Mouse (Mus musculus): ENCODE results near the gene Slc6a11. TPM values are rescaled to one million over a fixed set of nuclear protein-coding genes. Genes with fewer than 3 reads are reported as not detected.

Gene Slc6a11
- polyA plus RNA-seq, 1 experiment from 2014 or later: not detected

DNA sequence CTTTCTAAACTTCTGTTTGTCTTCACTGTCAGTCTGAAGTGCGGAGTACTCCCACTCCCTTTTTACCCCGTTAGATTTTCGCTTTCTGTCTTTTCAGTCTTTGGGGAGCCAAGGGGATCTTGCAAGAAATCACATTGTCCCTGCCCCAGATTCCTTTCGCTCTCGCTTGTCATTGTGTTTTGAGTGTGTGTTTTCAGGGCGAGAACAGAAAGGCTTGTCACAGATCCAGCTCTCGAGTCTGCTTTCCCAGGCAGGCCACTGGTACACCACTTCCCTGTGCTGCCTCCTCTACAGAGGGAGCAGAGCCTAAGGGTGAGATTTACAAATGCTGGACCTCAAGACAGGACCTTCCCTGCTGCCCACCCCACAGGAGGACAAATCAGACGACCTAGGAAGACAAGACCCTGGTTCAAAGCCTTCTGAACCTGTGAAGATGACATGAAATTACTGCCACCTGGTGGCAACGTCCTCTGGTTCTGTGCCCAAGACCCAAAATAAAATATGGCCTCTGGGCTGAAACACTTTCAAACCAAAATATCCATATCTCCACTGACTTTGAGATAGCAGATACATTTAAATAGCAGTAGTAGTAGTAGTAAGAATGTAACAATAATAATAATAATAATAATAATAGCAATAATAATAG is 68.3 kb downstream of the Slc6a11 start:
- Histone ChIP-seq H3K4me3 (ENCODE audit: low read depth, low read length) (no peak overlapping the region), H3K4me1 (replicated peaks; ENCODE audit: control insufficient read depth, insufficient read depth, low read length) (no peaks in the 10 kb centered on the region), H3K4me2 (no peak overlapping the region), H3K27ac (ENCODE audit: low read depth, low read length) (no peak overlapping the region), H3K27me3 (replicated peaks; ENCODE audit: control insufficient read depth, insufficient read depth, low read length) (no peaks in the 10 kb centered on the region; the same call in 1 of the 2 replicates), H3K9ac (ENCODE audit: low read depth, low read length) (no peak overlapping the region), H3K9me3 (ENCODE audit: control insufficient read depth, low read length) (no peaks in the 10 kb centered on the region), H3K36me3 (ENCODE audit: control insufficient read depth, insufficient read depth, low read length) (no peaks in the 10 kb centered on the region)
- no peak for DNase-seq (ENCODE audit: low spot score)
- 58% methylated on average over 9 of the region's 9 CpGs for WGBS
- ATAC-seq (replicated peaks; ENCODE audit: low FRiP score): no peak

DNA sequence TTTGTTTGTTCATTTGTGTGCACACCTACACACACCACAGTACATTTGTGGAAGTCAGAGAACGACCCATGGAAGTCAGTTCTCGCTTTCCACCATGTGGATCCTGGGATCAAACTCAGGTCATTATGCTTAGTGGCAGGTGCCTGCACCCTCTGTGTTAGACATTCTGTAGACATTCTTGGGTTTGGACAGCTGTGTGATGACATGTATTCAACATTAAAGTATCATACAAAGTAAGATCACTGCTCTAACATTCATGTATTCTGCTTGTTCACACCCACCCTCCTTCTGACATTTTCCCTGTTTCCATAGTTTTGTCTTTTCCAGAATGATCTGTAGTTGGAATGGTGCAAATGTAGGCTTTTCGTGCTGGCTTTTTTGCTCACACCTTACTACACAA is 73.5 kb downstream of the Slc6a11 start:
- H3K36me3 ChIP-seq (ENCODE audit: control insufficient read depth, insufficient read depth, low read length): no peaks in the 10 kb centered on the region
- no peak overlapping the region for H3K4me2 ChIP-seq
- WGBS: 74% methylated on average over 3 of the region's 3 CpGs
- no peaks in the 10 kb centered on the region for H3K4me1 ChIP-seq (replicated peaks; ENCODE audit: control insufficient read depth, insufficient read depth, low read length)
- DNase-seq (ENCODE audit: low spot score) (no peak), ATAC-seq (replicated peaks; ENCODE audit: low FRiP score) (no peak)
- no peaks in the 10 kb centered on the region for H3K9me3 ChIP-seq (ENCODE audit: control insufficient read depth, low read length)
- H3K9ac ChIP-seq (ENCODE audit: low read depth, low read length): no peak overlapping the region
- H3K4me3 ChIP-seq (ENCODE audit: low read depth, low read length): no peak overlapping the region
- H3K27me3 ChIP-seq (replicated peaks; ENCODE audit: control insufficient read depth, insufficient read depth, low read length): no peaks in the 10 kb centered on the region
- H3K27ac ChIP-seq (ENCODE audit: low read depth, low read length): no peak overlapping the region

DNA sequence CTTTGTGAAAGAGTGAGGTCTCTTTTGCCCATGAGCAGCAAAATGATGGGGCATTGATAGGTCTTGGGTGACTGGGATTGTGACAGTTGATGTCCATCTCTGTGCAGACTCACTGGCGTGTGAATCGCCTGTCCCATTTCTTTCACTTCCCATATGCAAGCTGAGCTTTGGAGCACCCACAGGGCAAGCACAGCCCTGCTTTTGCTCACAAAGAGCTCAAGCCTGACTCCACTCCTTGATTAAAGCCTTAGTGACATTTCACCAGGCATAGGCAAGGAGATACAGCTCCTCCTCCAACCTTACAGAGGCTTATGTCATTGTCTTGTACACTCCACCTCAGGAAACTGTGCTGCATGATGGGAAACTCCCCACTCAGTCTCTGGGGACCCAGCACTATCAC is 77.3 kb downstream of the Slc6a11 start:
- Histone ChIP-seq H3K4me3 (ENCODE audit: low read depth, low read length) (no peak overlapping the region), H3K9me3 (ENCODE audit: control insufficient read depth, low read length) (no peaks in the 10 kb centered on the region)
- WGBS: 85% methylated on average over 2 of the region's 2 CpGs

DNA sequence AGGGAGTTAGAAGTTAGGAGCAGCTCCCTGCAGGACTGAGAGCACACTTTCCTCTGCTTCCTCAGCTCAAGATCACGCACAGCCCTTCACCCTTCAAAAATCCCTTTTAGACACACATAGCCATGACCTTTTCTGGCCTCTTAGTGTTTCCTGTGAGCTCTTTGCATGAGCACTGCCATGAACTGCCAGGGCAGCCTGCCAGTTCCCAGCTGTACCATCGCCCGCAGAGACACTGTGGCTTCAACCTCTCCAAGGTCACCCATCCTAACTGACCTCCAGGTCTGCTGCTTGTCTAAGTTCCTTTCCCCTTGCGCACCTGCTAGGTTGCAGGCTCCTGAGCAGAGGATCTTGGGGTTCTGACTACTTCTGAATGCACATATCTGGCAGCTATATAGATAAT is 83.4 kb downstream of the Slc6a11 start:
- no peak overlapping the region for H3K4me2 ChIP-seq
- H3K27me3 ChIP-seq (replicated peaks; ENCODE audit: control insufficient read depth, insufficient read depth, low read length): no peaks in the 10 kb centered on the region; the same call in 1 of the 2 replicates
- H3K4me3 ChIP-seq (ENCODE audit: low read depth, low read length): no peak overlapping the region
- H3K27ac ChIP-seq (ENCODE audit: low read depth, low read length): no peak overlapping the region
- no peaks in the 10 kb centered on the region for H3K4me1 ChIP-seq (replicated peaks; ENCODE audit: control insufficient read depth, insufficient read depth, low read length)
- no peak overlapping the region for H3K9ac ChIP-seq (ENCODE audit: low read depth, low read length)
- DNase-seq (ENCODE audit: low spot score): no peak
- WGBS: 77% methylated on average over 4 of the region's 4 CpGs
- no peak for ATAC-seq (replicated peaks; ENCODE audit: low FRiP score)
- no peaks in the 10 kb centered on the region for H3K36me3 ChIP-seq (ENCODE audit: control insufficient read depth, insufficient read depth, low read length)
- H3K9me3 ChIP-seq (ENCODE audit: control insufficient read depth, low read length): no peaks in the 10 kb centered on the region

More for the DNA sequence above, 77.3 kb downstream of the Slc6a11 start:
- H3K4me2 ChIP-seq: no peak overlapping the region
- H3K36me3 ChIP-seq (ENCODE audit: control insufficient read depth, insufficient read depth, low read length): no peaks in the 10 kb centered on the region
- DNase-seq (ENCODE audit: low spot score) (no peak), ATAC-seq (replicated peaks; ENCODE audit: low FRiP score) (no peak)
- H3K9ac ChIP-seq (ENCODE audit: low read depth, low read length): no peak overlapping the region
- no peaks in the 10 kb centered on the region for H3K27me3 ChIP-seq (replicated peaks; ENCODE audit: control insufficient read depth, insufficient read depth, low read length)
- no peak overlapping the region for H3K27ac ChIP-seq (ENCODE audit: low read depth, low read length)
- H3K4me1 ChIP-seq (replicated peaks; ENCODE audit: control insufficient read depth, insufficient read depth, low read length): no peaks in the 10 kb centered on the region

DNA sequence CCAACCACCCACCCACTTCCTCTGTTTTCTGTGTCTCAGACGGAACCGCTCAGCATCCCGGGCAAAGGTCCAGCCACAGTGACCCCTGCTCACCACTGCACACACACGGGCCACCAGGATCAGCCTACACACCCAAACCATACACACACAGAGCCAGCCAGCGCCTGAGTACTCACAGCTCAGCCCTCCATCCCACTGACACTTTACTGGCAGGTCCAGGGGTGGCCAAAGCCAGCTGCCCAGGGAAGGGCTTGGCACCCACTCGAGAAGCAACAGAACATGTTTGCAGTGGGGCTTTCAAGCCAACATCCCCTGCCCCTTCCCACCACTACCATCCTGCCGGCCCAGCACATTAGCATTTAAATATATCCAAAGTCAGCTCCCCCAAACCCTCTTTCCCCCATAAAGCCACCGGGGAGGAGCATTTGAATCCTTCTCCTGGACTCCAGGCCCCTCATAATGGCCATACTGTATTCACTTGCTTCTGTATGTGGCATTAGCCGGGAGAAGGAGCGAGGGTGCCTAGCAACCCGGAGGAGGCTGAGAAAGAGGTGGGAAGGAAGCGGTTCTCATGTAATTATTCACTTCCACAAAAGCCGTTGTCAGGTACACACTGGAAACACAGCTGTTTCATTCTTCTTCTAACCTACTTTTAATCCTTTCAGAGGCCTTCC is 85.8 kb downstream of the Slc6a11 start:
- WGBS: 66% methylated on average over 13 of the region's 13 CpGs
- Histone ChIP-seq H3K9me3 (ENCODE audit: control insufficient read depth, low read length) (no peaks in the 10 kb centered on the region), H3K4me1 (replicated peaks; ENCODE audit: control insufficient read depth, insufficient read depth, low read length) (no peaks in the 10 kb centered on the region), H3K36me3 (ENCODE audit: control insufficient read depth, insufficient read depth, low read length) (no peaks in the 10 kb centered on the region), H3K4me3 (ENCODE audit: low read depth, low read length) (no peak overlapping the region), H3K27me3 (replicated peaks; ENCODE audit: control insufficient read depth, insufficient read depth, low read length) (no peaks in the 10 kb centered on the region; the same call in 1 of the 2 replicates), H3K4me2 (no peak overlapping the region), H3K27ac (ENCODE audit: low read depth, low read length) (no peak overlapping the region), H3K9ac (ENCODE audit: low read depth, low read length) (no peak overlapping the region)
- ATAC-seq (replicated peaks; ENCODE audit: low FRiP score) (no peak), DNase-seq (ENCODE audit: low spot score) (no peak)

DNA sequence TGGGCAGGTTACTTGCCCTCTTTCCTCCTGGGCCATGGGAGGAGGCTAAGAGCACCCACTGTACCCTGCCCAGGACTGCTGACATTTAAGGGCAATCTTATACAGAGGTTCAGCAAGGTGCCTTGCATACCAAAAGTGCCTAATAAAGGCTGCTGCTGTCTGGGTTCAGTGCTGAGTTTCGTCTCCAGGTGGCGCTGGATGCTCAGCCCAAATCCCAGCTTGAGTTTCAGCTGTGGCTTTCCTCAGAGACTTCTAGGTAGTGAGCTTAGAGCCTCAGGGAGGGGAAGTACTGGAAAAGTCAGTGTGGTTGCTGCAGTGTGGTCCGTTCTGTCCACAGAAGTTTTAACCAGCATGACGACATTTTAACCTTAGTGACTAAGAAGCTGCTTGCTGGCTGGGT is 93.4 kb downstream of the Slc6a11 start:
- H3K9me3 ChIP-seq (ENCODE audit: control insufficient read depth, low read length): no peaks in the 10 kb centered on the region
- no peak for ATAC-seq (replicated peaks; ENCODE audit: low FRiP score)
- no peak overlapping the region for H3K27ac ChIP-seq (ENCODE audit: low read depth, low read length)
- no peak overlapping the region for H3K9ac ChIP-seq (ENCODE audit: low read depth, low read length)
- WGBS: 14% methylated on average over 4 of the region's 4 CpGs
- no peak overlapping the region for H3K4me3 ChIP-seq (ENCODE audit: low read depth, low read length)
- 0 out of 2 replicates have a peak, but pooled peaks cover 4% of the 10 kb centered on the region for H3K27me3 ChIP-seq (replicated peaks; ENCODE audit: control insufficient read depth, insufficient read depth, low read length)
- DNase-seq (ENCODE audit: low spot score): no peak
- no peak overlapping the region for H3K4me2 ChIP-seq
- H3K36me3 ChIP-seq (ENCODE audit: control insufficient read depth, insufficient read depth, low read length): no peaks in the 10 kb centered on the region
- no peaks in the 10 kb centered on the region for H3K4me1 ChIP-seq (replicated peaks; ENCODE audit: control insufficient read depth, insufficient read depth, low read length)

DNA sequence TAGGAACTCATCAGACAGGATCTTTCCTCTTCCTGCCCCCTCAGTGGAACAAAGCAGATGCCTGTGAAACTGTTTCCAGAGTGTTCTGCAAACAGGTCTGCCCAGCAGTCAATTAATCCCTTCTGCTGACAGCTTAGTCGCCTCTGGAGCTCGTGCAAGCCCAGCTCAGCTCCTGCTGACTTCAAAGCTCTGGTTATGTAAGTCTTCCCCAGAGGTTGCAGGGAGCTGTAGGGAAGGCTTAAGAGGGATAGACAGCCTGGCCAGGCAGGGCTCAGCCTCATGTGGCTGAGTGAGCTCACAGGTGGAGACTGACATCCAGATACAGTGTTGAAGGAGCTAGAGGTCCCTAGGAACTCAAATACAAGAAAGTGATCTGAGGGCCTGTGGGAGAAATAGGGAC is 96.3 kb downstream of the Slc6a11 start:
- 0 out of 2 replicates have a peak, but pooled peaks cover 4% of the 10 kb centered on the region for H3K27me3 ChIP-seq (replicated peaks; ENCODE audit: control insufficient read depth, insufficient read depth, low read length)
- WGBS: 7% methylated on average over 2 of the region's 2 CpGs
- H3K9me3 ChIP-seq (ENCODE audit: control insufficient read depth, low read length): no peaks in the 10 kb centered on the region
- no peak overlapping the region for H3K4me3 ChIP-seq (ENCODE audit: low read depth, low read length)
- H3K9ac ChIP-seq (ENCODE audit: low read depth, low read length): no peak overlapping the region
- no peak overlapping the region for H3K27ac ChIP-seq (ENCODE audit: low read depth, low read length)
- H3K36me3 ChIP-seq (ENCODE audit: control insufficient read depth, insufficient read depth, low read length): no peaks in the 10 kb centered on the region
- no peak overlapping the region for H3K4me2 ChIP-seq
- ATAC-seq (replicated peaks; ENCODE audit: low FRiP score): no peak
- no peak for DNase-seq (ENCODE audit: low spot score)
- no peaks in the 10 kb centered on the region for H3K4me1 ChIP-seq (replicated peaks; ENCODE audit: control insufficient read depth, insufficient read depth, low read length)

DNA sequence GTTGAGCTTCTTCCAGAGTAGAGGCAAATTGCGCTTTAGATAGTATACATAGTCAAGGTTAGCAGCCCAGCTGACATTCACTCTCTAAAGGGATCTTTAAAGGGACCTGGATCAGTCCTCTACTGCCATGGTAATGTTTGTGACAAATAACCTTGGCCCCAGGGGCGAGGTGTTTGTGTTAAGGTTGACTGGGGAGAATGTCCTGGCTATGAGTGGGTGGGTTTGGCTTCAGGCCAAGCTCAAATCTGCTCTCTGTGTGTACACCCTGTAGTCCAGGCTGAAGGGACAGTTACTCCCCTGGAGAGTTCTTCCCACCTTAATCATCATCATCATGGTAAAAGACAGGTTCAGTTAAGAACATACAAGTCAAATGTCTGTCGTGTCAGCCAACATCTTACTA is 97.2 kb downstream of the Slc6a11 start:
- Histone ChIP-seq H3K9me3 (ENCODE audit: control insufficient read depth, low read length) (no peaks in the 10 kb centered on the region), H3K9ac (ENCODE audit: low read depth, low read length) (no peak overlapping the region), H3K36me3 (ENCODE audit: control insufficient read depth, insufficient read depth, low read length) (no peaks in the 10 kb centered on the region), H3K27me3 (replicated peaks; ENCODE audit: control insufficient read depth, insufficient read depth, low read length) (0 out of 2 replicates have a peak, but pooled peaks cover 4% of the 10 kb centered on the region), H3K4me2 (no peak overlapping the region), H3K4me1 (replicated peaks; ENCODE audit: control insufficient read depth, insufficient read depth, low read length) (no peaks in the 10 kb centered on the region), H3K4me3 (ENCODE audit: low read depth, low read length) (no peak overlapping the region), H3K27ac (ENCODE audit: low read depth, low read length) (no peak overlapping the region)
- ATAC-seq (replicated peaks; ENCODE audit: low FRiP score) (no peak), DNase-seq (ENCODE audit: low spot score) (no peak)
- WGBS: 69% methylated on average over 3 of the region's 3 CpGs

Measured in liver, embryonic 11.5 days (tissue).